Mouse (Mus musculus) liver, postnatal 0 days (tissue): ENCODE measurements around the gene Cmya5. TPM values are rescaled to one million over a fixed set of nuclear protein-coding genes. Genes with fewer than 3 reads are reported as not detected.

Experiments used
- ATAC-seq: fragments of 200-750 bp; cut with Nextera tagmentation; 2 replicates; pipeline ENCODE4 v1.8.0; 2017; ENCODE audit warnings: mild to moderate bottlenecking, moderate library complexity
- DNase-seq: peaks from one replicate; pipeline ENCODE4 v3.0.0-alpha.2; 2016
- H3K27ac ChIP-seq: fragments of 300-500 bp; sonication (generic); 2 replicates; pipeline ENCODE4 v1.5.1; 2014; ENCODE audit warnings: antibody characterized with exemption, moderate library complexity, mild to moderate bottlenecking, low read depth
- H3K27me3 ChIP-seq: fragments of 300-500 bp; sonication (generic); 2 replicates; pipeline ENCODE4 v1.6.1; 2014; ENCODE audit warnings: low read length, control low read depth, mixed read lengths; ENCODE audit not compliant: insufficient read depth
- H3K36me3 ChIP-seq: fragments of 300-500 bp; sonication (generic); replicated peaks from 2 replicates; pipeline ENCODE4 v1.6.1; 2014; ENCODE audit warnings: mild to moderate bottlenecking, control low read depth, low read length, moderate library complexity, mixed read lengths; ENCODE audit not compliant: insufficient read depth
- H3K4me1 ChIP-seq: fragments of 300-500 bp; sonication (generic); 2 replicates; pipeline ENCODE4 v1.6.1; 2014; ENCODE audit warnings: antibody characterized with exemption, mild to moderate bottlenecking, control low read depth; ENCODE audit not compliant: insufficient read depth
- H3K4me2 ChIP-seq: fragments of 300-500 bp; sonication (generic); 2 replicates; pipeline ENCODE4 v1.6.1; 2014; ENCODE audit warnings: low read depth, mild to moderate bottlenecking, low read length, moderate library complexity, mixed read lengths
- H3K4me3 ChIP-seq: fragments of 300-500 bp; sonication (generic); 2 replicates; pipeline ENCODE4 v1.5.1; 2014; ENCODE audit warnings: low read depth, low read length
- H3K9ac ChIP-seq: fragments of 300-500 bp; sonication (generic); replicated peaks from 2 replicates; pipeline ENCODE4 v1.6.1; 2014; ENCODE audit warnings: mild to moderate bottlenecking, moderate library complexity
- H3K9me3 ChIP-seq: fragments of 300-500 bp; sonication (generic); 2 replicates; pipeline ENCODE4 v1.6.1; 2016; ENCODE audit warnings: mild to moderate bottlenecking, control low read depth, low read length, mixed read lengths
- CTCF ChIP-seq: sonication (generic); IDR thresholded peaks from 2 replicates; pipeline ENCODE4 v1.5.1; 2016; ENCODE audit warnings: antibody characterized with exemption, low read depth
- EP300 ChIP-seq: IDR thresholded peaks from 2 replicates; pipeline ENCODE4 v1.6.1; 2016; ENCODE audit warnings: antibody characterized with exemption, low read depth, mild to moderate bottlenecking
- WGBS: fragments of 180-500 bp; shearing (Covaris S2); extraction: QIAGEN DNeasy Blood & Tissue Kit; methylation state at CpG from one replicate; pipeline ENCODE4 v1.1.7; 2014; ENCODE audit not compliant: insufficient replicate concordance; 5-methylcytosine and 5-hydroxymethylcytosine counted together
- polyA plus RNA-seq: library from polyadenylated mRNA; unstranded; fragments of >200 nt; fragmentation: Nextera tagmentation; extraction: Ambion mirVana; gene quantifications from 2 replicates; pipeline ENCODE4 v1.2.1, GENCODE M21; 2015

Cmya5 gene
- polyA plus RNA-seq, 1 experiment from 2014 or later: 0.01 TPM

- ATAC-seq: no peak
- no peaks in the 10 kb centered on the region for H3K27me3 ChIP-seq
- H3K4me2 ChIP-seq: no peak overlapping the region
- no peaks in the 10 kb centered on the region for H3K36me3 ChIP-seq
- H3K4me3 ChIP-seq: no peak overlapping the region
- H3K27ac ChIP-seq: no peak overlapping the region
- H3K9me3 ChIP-seq: no peaks in the 10 kb centered on the region
- no peak for DNase-seq
- no peak for TF ChIP-seq EP300
- TF ChIP-seq CTCF: no peak
- no peaks in the 10 kb centered on the region for H3K4me1 ChIP-seq
- 45% methylated on average over 4 of the region's 4 CpGs for WGBS
- H3K9ac ChIP-seq: no peak overlapping the region
Measured at GRCm38 (mm10) chr13:93007078-93007477, 137.4 kb downstream of the Cmya5 start.

GRCm38 (mm10) chr13:93006347-93006746 is 138.2 kb downstream of the Cmya5 start:
- H3K4me2 ChIP-seq: no peak overlapping the region
- DNase-seq (no peak), ATAC-seq (no peak)
- H3K9me3 ChIP-seq: no peaks in the 10 kb centered on the region
- H3K27me3 ChIP-seq: no peaks in the 10 kb centered on the region
- TF ChIP-seq CTCF (no peak), EP300 (no peak)
- no peak overlapping the region for H3K9ac ChIP-seq
- no peak overlapping the region for H3K27ac ChIP-seq
- no peaks in the 10 kb centered on the region for H3K36me3 ChIP-seq
- no peak overlapping the region for H3K4me3 ChIP-seq
- no peaks in the 10 kb centered on the region for H3K4me1 ChIP-seq
- whole genome bisulfite sequencing: 76% methylated on average over 4 of the region's 4 CpGs

GRCm38 (mm10) chr13:93004003-93004402 is 140.5 kb downstream of the Cmya5 start:
- H3K4me1 ChIP-seq: no peaks in the 10 kb centered on the region
- no peaks in the 10 kb centered on the region for H3K36me3 ChIP-seq
- no peak overlapping the region for H3K9ac ChIP-seq
- H3K4me2 ChIP-seq: no peak overlapping the region
- no peak overlapping the region for H3K27ac ChIP-seq
- no peak for TF ChIP-seq CTCF
- no peak overlapping the region for H3K4me3 ChIP-seq
- no peaks in the 10 kb centered on the region for H3K27me3 ChIP-seq
- DNase-seq: no peak
- H3K9me3 ChIP-seq: no peaks in the 10 kb centered on the region
- ATAC-seq: no peak
- WGBS: 72% methylated on average over 6 of the region's 6 CpGs

GRCm38 (mm10) chr13:93002456-93002855 is 142.1 kb downstream of the Cmya5 start:
- ATAC-seq (no peak), DNase-seq (no peak)
- no peak overlapping the region for H3K4me2 ChIP-seq
- H3K9ac ChIP-seq: no peak overlapping the region
- H3K9me3 ChIP-seq: no peaks in the 10 kb centered on the region
- H3K36me3 ChIP-seq: no peaks in the 10 kb centered on the region
- H3K4me3 ChIP-seq: no peak overlapping the region
- H3K27me3 ChIP-seq: no peaks in the 10 kb centered on the region
- no peak for TF ChIP-seq EP300
- TF ChIP-seq CTCF: no peak
- no peak overlapping the region for H3K27ac ChIP-seq
- no peaks in the 10 kb centered on the region for H3K4me1 ChIP-seq
- WGBS: 71% methylated on average over 2 of the region's 2 CpGs

- WGBS: 77% methylated on average over 12 of the region's 12 CpGs
- TF ChIP-seq CTCF (no peak), EP300 (no peak)
- Histone ChIP-seq H3K27ac (no peak overlapping the region), H3K9me3 (no peaks in the 10 kb centered on the region), H3K36me3 (no peaks in the 10 kb centered on the region), H3K9ac (no peak overlapping the region), H3K4me2 (no peak overlapping the region), H3K4me3 (no peak overlapping the region), H3K4me1 (no peaks in the 10 kb centered on the region), H3K27me3 (no peaks in the 10 kb centered on the region)
- ATAC-seq (no peak), DNase-seq (no peak)
Measured at GRCm38 (mm10) chr13:93000640-93001351, 143.7 kb downstream of the Cmya5 start.

GRCm38 (mm10) chr13:92999860-93000259 is 144.7 kb downstream of the Cmya5 start:
- no peak overlapping the region for H3K4me2 ChIP-seq
- WGBS: 69% methylated on average over 9 of the region's 9 CpGs

GRCm38 (mm10) chr13:92994743-92995142 is 149.8 kb downstream of the Cmya5 start:
- DNase-seq (no peak), ATAC-seq (no peak)
- no peak overlapping the region for H3K4me2 ChIP-seq
- H3K27ac ChIP-seq: no peak overlapping the region
- H3K4me3 ChIP-seq: no peak overlapping the region
- no peaks in the 10 kb centered on the region for H3K4me1 ChIP-seq
- H3K27me3 ChIP-seq: no peaks in the 10 kb centered on the region
- no peaks in the 10 kb centered on the region for H3K9me3 ChIP-seq
- TF ChIP-seq EP300: no peak
- TF ChIP-seq CTCF: no peak
- H3K9ac ChIP-seq: no peak overlapping the region
- H3K36me3 ChIP-seq: no peaks in the 10 kb centered on the region

More at GRCm38 (mm10) chr13:92999860-93000259, 144.7 kb downstream of the Cmya5 start:
- DNase-seq (no peak), ATAC-seq (no peak)
- Histone ChIP-seq H3K27me3 (no peaks in the 10 kb centered on the region), H3K27ac (no peak overlapping the region), H3K9me3 (no peaks in the 10 kb centered on the region), H3K36me3 (no peaks in the 10 kb centered on the region), H3K9ac (no peak overlapping the region), H3K4me3 (no peak overlapping the region), H3K4me1 (no peaks in the 10 kb centered on the region)
- no peak for TF ChIP-seq EP300
- TF ChIP-seq CTCF: no peak
